Mouse (Mus musculus) liver, embryonic 13.5 days (tissue): ENCODE measurements around the gene Ston1. TPM values are rescaled to one million over a fixed set of nuclear protein-coding genes. Genes with fewer than 3 reads are reported as not detected.

ENCODE experiments used
- ATAC-seq: fragments of 200-750 bp; cut with Nextera tagmentation; 2 replicates; pipeline ENCODE4 v1.8.0; 2017; ENCODE audit warnings: low read depth, mild to moderate bottlenecking, moderate number of reproducible peaks, moderate library complexity
- DNase-seq: peaks from one replicate; pipeline ENCODE4 v3.0.0; 2022
- H3K27ac ChIP-seq: fragments of 300-500 bp; sonication (generic); 2 replicates; pipeline ENCODE4 v1.5.1; 2015; ENCODE audit warnings: moderate library complexity, mild to moderate bottlenecking, inconsistent platforms
- H3K27me3 ChIP-seq: fragments of 300-500 bp; sonication (generic); 2 replicates; pipeline ENCODE4 v1.6.1; 2015; ENCODE audit warnings: mild to moderate bottlenecking, inconsistent platforms
- H3K36me3 ChIP-seq: fragments of 300-500 bp; sonication (generic); 2 replicates; pipeline ENCODE4 v1.6.1; 2015; ENCODE audit warnings: mild to moderate bottlenecking, inconsistent platforms
- H3K4me1 ChIP-seq: fragments of 300-500 bp; sonication (generic); replicated peaks from 2 replicates; pipeline ENCODE4 v1.6.1; 2015; ENCODE audit warnings: inconsistent platforms
- H3K4me2 ChIP-seq: fragments of 300-500 bp; sonication (generic); 2 replicates; pipeline ENCODE4 v1.6.1; 2015; ENCODE audit warnings: inconsistent platforms, mild to moderate bottlenecking, moderate library complexity
- H3K4me3 ChIP-seq: fragments of 300-500 bp; sonication (generic); replicated peaks from 2 replicates; pipeline ENCODE4 v1.5.1; 2015; ENCODE audit warnings: mild to moderate bottlenecking, inconsistent platforms
- H3K9ac ChIP-seq: fragments of 300-500 bp; sonication (generic); 2 replicates; pipeline ENCODE4 v1.6.1; 2015; ENCODE audit warnings: mild to moderate bottlenecking, inconsistent platforms
- H3K9me3 ChIP-seq: fragments of 300-500 bp; sonication (generic); replicated peaks from 2 replicates; pipeline ENCODE4 v1.6.1; 2016; ENCODE audit warnings: inconsistent platforms
- WGBS: fragments of 180-500 bp; shearing (Covaris S2); methylation state at CpG from one replicate; pipeline ENCODE4 v1.1.7; 2015; ENCODE audit not compliant: insufficient replicate concordance; 5-methylcytosine and 5-hydroxymethylcytosine counted together
- polyA plus RNA-seq: library from polyadenylated mRNA; unstranded; fragments of >200 nt; fragmentation: Nextera tagmentation; extraction: Ambion mirVana; gene quantifications from 2 replicates; pipeline ENCODE4 v1.2.1, GENCODE M21; 2015

Gene Ston1
- polyA plus RNA-seq, 1 experiment from 2014 or later, result 0.98 TPM

DNA sequence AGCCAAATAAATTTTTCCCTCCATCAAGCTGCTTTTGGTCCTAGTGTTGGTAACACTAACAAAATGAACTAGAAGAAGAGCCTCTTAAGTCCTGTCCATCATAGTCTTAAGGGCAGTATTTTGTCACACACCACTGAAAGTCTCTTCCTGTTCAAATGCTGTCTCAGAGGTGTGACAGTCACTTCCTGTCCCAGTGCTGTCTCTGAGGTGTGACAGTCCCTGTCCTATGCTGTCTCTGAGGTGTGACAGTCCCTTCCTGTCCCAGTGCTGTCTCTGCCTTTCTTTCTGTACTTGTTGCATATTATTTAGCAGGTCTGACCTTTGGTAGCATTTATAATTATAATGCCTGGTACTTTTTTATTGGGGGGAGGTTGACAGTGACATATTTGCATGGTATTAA lies 103.4 kb downstream of the Ston1 start:
- no peak for ATAC-seq

DNA sequence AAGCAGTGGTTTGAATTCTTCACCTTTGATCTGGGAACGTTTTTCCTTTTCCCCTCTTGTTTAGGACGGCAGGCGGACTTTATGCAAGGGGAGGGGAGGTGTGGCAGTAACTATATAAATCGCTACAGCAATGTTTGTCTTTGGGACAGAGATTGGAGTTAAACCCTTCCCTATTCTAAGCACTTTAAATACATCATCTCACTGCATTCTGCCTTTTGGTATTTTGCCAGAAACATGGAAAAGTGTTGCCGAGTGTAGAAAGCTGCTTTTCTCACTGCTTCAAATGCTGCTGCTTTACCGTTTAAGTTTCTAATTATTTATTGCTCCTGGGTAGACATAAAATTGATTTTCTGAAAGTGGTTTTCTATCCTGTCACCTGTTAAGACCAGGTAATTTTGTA lies 104.9 kb downstream of the Ston1 start:
- H3K4me1 ChIP-seq, result no peaks in the 10 kb centered on the region
- H3K4me2 ChIP-seq, result no peak overlapping the region
- no peaks in the 10 kb centered on the region for H3K27me3 ChIP-seq
- no peak overlapping the region for H3K9ac ChIP-seq
- ATAC-seq (no peak), DNase-seq (no peak)
- no peak overlapping the region for H3K4me3 ChIP-seq
- WGBS, result 40% methylated on average over 6 of the region's 6 CpGs
- H3K9me3 ChIP-seq, result no peaks in the 10 kb centered on the region
- H3K27ac ChIP-seq, result no peak overlapping the region
- H3K36me3 ChIP-seq, result no peaks in the 10 kb centered on the region

More for the DNA sequence above, 103.4 kb downstream of the Ston1 start:
- Histone ChIP-seq H3K27ac (no peak overlapping the region), H3K9me3 (no peaks in the 10 kb centered on the region), H3K4me3 (no peak overlapping the region), H3K4me2 (no peak overlapping the region), H3K36me3 (no peaks in the 10 kb centered on the region), H3K4me1 (no peaks in the 10 kb centered on the region), H3K27me3 (no peaks in the 10 kb centered on the region), H3K9ac (no peak overlapping the region)
- DNase-seq, result no peak

DNA sequence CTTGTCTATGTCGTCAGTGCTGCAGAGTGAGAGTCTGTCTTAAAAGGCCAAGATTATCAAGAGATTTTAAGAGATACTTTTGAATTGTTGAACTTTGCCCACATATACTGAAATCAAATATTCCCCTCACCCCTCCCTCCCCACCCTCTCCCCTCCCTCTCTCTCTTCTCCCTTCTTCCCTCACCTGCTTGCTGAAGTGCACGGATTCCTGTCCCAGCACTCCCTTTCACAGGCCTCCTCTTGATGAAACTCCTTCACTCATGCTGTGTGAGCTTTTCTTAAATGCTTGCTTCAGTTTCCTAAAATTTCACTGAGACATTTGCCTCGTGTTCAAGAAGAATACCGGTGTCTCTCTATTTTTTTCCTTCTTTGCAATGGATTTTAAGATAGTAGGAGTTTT lies 105.6 kb downstream of the Ston1 start:
- no peak overlapping the region for H3K27ac ChIP-seq
- no peaks in the 10 kb centered on the region for H3K4me1 ChIP-seq
- H3K4me3 ChIP-seq, result no peak overlapping the region
- no peaks in the 10 kb centered on the region for H3K27me3 ChIP-seq
- WGBS, result 37% methylated on average over 4 of the region's 4 CpGs
- H3K9me3 ChIP-seq, result no peaks in the 10 kb centered on the region
- ATAC-seq (no peak), DNase-seq (no peak)
- H3K9ac ChIP-seq, result no peak overlapping the region
- H3K36me3 ChIP-seq, result no peaks in the 10 kb centered on the region
- H3K4me2 ChIP-seq, result no peak overlapping the region

DNA sequence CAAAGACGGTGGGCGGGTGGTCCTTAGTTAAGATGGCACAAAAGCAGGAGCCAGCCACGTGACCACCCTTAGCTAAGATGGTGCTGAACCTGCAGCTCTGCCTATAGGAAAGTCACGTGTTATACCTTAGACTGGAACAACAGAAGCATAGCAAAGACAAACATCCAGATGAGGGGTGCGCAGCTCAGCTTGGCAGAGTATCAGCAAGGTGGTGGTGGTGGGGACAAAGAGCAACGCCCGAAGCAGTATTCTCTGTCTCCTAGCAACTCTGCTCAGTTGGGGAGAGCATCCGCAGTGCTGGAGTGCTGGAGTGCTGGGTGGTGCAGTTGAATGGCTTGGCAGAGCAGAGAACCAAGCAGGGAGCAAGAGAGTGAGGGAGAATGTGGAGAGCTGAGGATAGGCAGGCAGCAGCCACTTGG lies 108.8 kb downstream of the Ston1 start:
- Histone ChIP-seq H3K4me3 (no peak overlapping the region), H3K27me3 (no peaks in the 10 kb centered on the region), H3K9me3 (no peaks in the 10 kb centered on the region), H3K27ac (no peak overlapping the region), H3K4me2 (no peak overlapping the region), H3K36me3 (no peaks in the 10 kb centered on the region), H3K4me1 (no peaks in the 10 kb centered on the region), H3K9ac (no peak overlapping the region)
- no peak for DNase-seq
- ATAC-seq, result no peak
- 53% methylated on average over 8 of the region's 8 CpGs for WGBS

Other genes starting within 250 kb of the Ston1 start
- 12.0 and 15.4 TPM in 2 replicates for gene Foxn2, start 157.0 kb upstream of the Ston1 start, polyA plus RNA-seq
- 7.7 and 8.0 TPM in 2 replicates for gene Ppp1r21, start 67.6 kb upstream of the Ston1 start, polyA plus RNA-seq
- not detected in 2 replicates for gene Gtf2a1l, start 71.0 kb downstream of the Ston1 start, polyA plus RNA-seq
- gene Lhcgr, start 194.3 kb downstream of the Ston1 start, polyA plus RNA-seq, result not detected in 2 replicates